Mouse (Mus musculus) CH12F3 (cell line): Measurements from ENCODE around the gene Tomm70a.

Experiments
- in situ Hi-C: fragments of 300-500 bp; cut with MboI; formaldehyde crosslinking; loops from 2 replicates; pipeline ENCODE4 v1.14.3; 2020; ENCODE audit warnings: low sequenced_read_pairs

Tomm70a gene

GRCm38 (mm10) chr16:57186618-57187017, 65.1 kb downstream of the Tomm70a start:
- in situ Hi-C loops = no loop called here

GRCm38 (mm10) chr16:57189493-57189892, 68.0 kb downstream of the Tomm70a start:
- in situ Hi-C loops = no loop called here

GRCm38 (mm10) chr16:57190390-57190789, 68.9 kb downstream of the Tomm70a start:
- in situ Hi-C loops = no loop called here

- in situ Hi-C loops = no loop called here
Measured at GRCm38 (mm10) chr16:57191214-57191613, 69.7 kb downstream of the Tomm70a start.

- in situ Hi-C loops = no loop called here
Measured at GRCm38 (mm10) chr16:57196590-57196989, 75.1 kb downstream of the Tomm70a start.

GRCm38 (mm10) chr16:57197281-57197680, 75.8 kb downstream of the Tomm70a start:
- in situ Hi-C loops = no loop called here
